Mouse (Mus musculus) hindbrain, embryonic 10.5 days (tissue): ENCODE data around the gene Klhl9. TPM values are rescaled to one million over a fixed set of nuclear protein-coding genes. Genes with fewer than 3 reads are reported as not detected.

Source experiments
- DNase-seq: peaks from one replicate; pipeline ENCODE4 v3.0.0-alpha.2; 2017; ENCODE audit warnings: low spot score
- H3K27ac ChIP-seq: fragments of 300-500 bp; sonication (generic); 2 replicates; pipeline ENCODE4 v1.5.1; 2016; ENCODE audit warnings: mild to moderate bottlenecking, moderate library complexity
- H3K27me3 ChIP-seq: fragments of 300-500 bp; sonication (generic); 2 replicates; pipeline ENCODE4 v1.6.1; 2016; ENCODE audit warnings: mild to moderate bottlenecking; ENCODE audit not compliant: poor library complexity, insufficient read depth, severe bottlenecking
- H3K36me3 ChIP-seq: fragments of 300-500 bp; sonication (generic); 2 replicates; pipeline ENCODE4 v1.6.1; 2016; ENCODE audit warnings: mild to moderate bottlenecking, moderate library complexity
- H3K4me1 ChIP-seq: fragments of 300-500 bp; sonication (generic); replicated peaks from 2 replicates; pipeline ENCODE4 v1.6.1; 2016; ENCODE audit warnings: mild to moderate bottlenecking
- H3K4me3 ChIP-seq: fragments of 300-500 bp; sonication (generic); 2 replicates; pipeline ENCODE4 v1.5.1; 2016; ENCODE audit warnings: mild to moderate bottlenecking, moderate library complexity
- H3K9me3 ChIP-seq: fragments of 300-500 bp; sonication (generic); 2 replicates; pipeline ENCODE4 v1.6.1; 2016; ENCODE audit warnings: mild to moderate bottlenecking, moderate library complexity
- WGBS: fragments of 180-500 bp; shearing (Covaris S2); methylation state at CpG from one replicate; pipeline ENCODE4 v1.1.7; 2016; 5-methylcytosine and 5-hydroxymethylcytosine counted together
- polyA plus RNA-seq: library from polyadenylated mRNA; unstranded; fragments of >200 nt; fragmentation: Nextera tagmentation; extraction: Ambion mirVana; gene quantifications from 2 replicates; pipeline ENCODE4 v1.2.1, GENCODE M21; 2016

Gene Klhl9
- polyA plus RNA-seq, 1 experiment from 2014 or later: 74.4 TPM

- no peaks in the 10 kb centered on the region for H3K27me3 ChIP-seq
- no peaks in the 10 kb centered on the region for H3K36me3 ChIP-seq
- DNase-seq: no peak
- WGBS: 87% methylated on average over 5 of the region's 5 CpGs
- H3K27ac ChIP-seq: no peak overlapping the region
- H3K9me3 ChIP-seq: no peaks in the 10 kb centered on the region
- H3K4me1 ChIP-seq: no peaks in the 10 kb centered on the region
- H3K4me3 ChIP-seq: no peak overlapping the region
Measured at GRCm38 (mm10) chr4:88698781-88699180, 23.5 kb downstream of the Klhl9 start.

DNA sequence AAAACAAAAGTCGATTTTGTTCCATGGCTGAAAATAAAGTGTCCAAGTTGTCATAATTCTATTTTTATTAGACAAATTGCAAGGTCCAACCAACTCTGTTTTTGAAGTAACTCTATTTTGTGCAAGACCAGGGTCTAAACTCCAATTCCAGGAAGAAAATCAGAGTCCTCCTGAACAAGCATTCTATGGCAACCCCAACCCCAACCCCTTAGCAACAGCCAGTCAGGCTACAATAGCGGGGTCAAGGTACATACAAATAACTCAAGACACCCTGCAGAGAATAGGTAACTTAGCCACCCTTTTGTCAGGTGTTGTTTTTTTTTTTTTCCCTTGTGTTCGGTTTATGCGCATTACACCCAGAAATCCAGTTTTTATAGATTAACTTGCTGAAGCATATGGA lies 24.5 kb downstream of the Klhl9 start:
- DNase-seq: no peak
- Histone ChIP-seq H3K4me1 (no peaks in the 10 kb centered on the region), H3K9me3 (no peaks in the 10 kb centered on the region), H3K36me3 (no peaks in the 10 kb centered on the region), H3K27ac (no peak overlapping the region), H3K27me3 (no peaks in the 10 kb centered on the region), H3K4me3 (no peak overlapping the region)
- WGBS: 80% methylated on average over 4 of the region's 4 CpGs

DNA sequence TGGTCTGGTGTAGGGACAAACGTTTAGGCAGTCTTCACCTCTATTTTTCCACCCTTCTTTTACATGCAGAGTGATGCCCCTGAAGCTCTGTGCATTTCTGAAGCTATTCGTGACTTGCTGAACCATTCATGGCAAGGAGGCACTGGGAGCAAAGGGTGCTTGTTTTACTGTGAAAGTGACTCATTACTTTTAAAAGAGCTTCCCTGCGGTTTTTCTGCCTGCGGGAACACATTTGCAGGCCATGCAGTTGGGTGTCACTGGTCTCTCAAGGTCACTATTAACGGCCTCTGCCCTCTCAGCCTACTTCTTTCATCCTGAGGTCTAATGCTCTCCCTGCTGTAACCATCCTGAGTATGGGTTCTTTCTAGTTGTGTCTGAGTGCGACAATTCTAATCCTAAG lies 25.2 kb downstream of the Klhl9 start:
- H3K36me3 ChIP-seq: no peaks in the 10 kb centered on the region
- no peak overlapping the region for H3K4me3 ChIP-seq
- no peaks in the 10 kb centered on the region for H3K27me3 ChIP-seq
- H3K27ac ChIP-seq: no peak overlapping the region
- whole genome bisulfite sequencing: 66% methylated on average over 6 of the region's 6 CpGs
- no peak for DNase-seq
- H3K4me1 ChIP-seq: no peaks in the 10 kb centered on the region
- no peaks in the 10 kb centered on the region for H3K9me3 ChIP-seq

GRCm38 (mm10) chr4:88696237-88696884 lies 25.9 kb downstream of the Klhl9 start:
- no peaks in the 10 kb centered on the region for H3K27me3 ChIP-seq
- H3K4me3 ChIP-seq: no peak overlapping the region
- 22% methylated on average over 3 of the region's 3 CpGs for WGBS
- H3K36me3 ChIP-seq: no peaks in the 10 kb centered on the region
- peak; percentile 75 for DNase-seq
- H3K27ac ChIP-seq: no peak overlapping the region
- H3K9me3 ChIP-seq: no peaks in the 10 kb centered on the region
- no peaks in the 10 kb centered on the region for H3K4me1 ChIP-seq

- Histone ChIP-seq H3K27ac (no peak overlapping the region), H3K4me1 (no peaks in the 10 kb centered on the region), H3K36me3 (no peaks in the 10 kb centered on the region), H3K4me3 (no peak overlapping the region), H3K27me3 (no peaks in the 10 kb centered on the region), H3K9me3 (no peaks in the 10 kb centered on the region)
- no peak for DNase-seq
- 86% methylated on average over 2 of the region's 2 CpGs for whole genome bisulfite sequencing
Measured at GRCm38 (mm10) chr4:88693392-88693791, 28.9 kb downstream of the Klhl9 start.

- Histone ChIP-seq H3K4me3 (no peak overlapping the region), H3K27ac (no peak overlapping the region)
- WGBS: 95% methylated on average over 1 of the region's 1 CpGs
Measured at GRCm38 (mm10) chr4:88692537-88692936, 29.7 kb downstream of the Klhl9 start.

GRCm38 (mm10) chr4:88691259-88691658 lies 31.0 kb downstream of the Klhl9 start, which contains the start of gene Ifnab:
Gene Ifnab, minus strand, starts transcription at chr4:88691359.
- Histone ChIP-seq H3K4me1 (no peaks in the 10 kb centered on the region), H3K36me3 (no peaks in the 10 kb centered on the region)
- 71% methylated on average over 2 of the region's 2 CpGs for WGBS

More at GRCm38 (mm10) chr4:88692537-88692936, 29.7 kb downstream of the Klhl9 start:
- Histone ChIP-seq H3K4me1 (no peaks in the 10 kb centered on the region), H3K27me3 (no peaks in the 10 kb centered on the region), H3K36me3 (no peaks in the 10 kb centered on the region), H3K9me3 (no peaks in the 10 kb centered on the region)
- DNase-seq: no peak

GRCm38 (mm10) chr4:88683812-88684211 lies 38.5 kb downstream of the Klhl9 start, which contains the start of gene Ifna2:
Gene Ifna2, minus strand, starts transcription at chr4:88683912.
- no peaks in the 10 kb centered on the region for H3K9me3 ChIP-seq
- 90% methylated on average over 1 of the region's 1 CpGs for WGBS
- no peaks in the 10 kb centered on the region for H3K4me1 ChIP-seq
- DNase-seq: no peak
- no peak within 1 kb of the TSS for H3K27ac ChIP-seq
- H3K27me3 ChIP-seq: no peaks in the 10 kb centered on the region
- H3K4me3 ChIP-seq: no peak within 1 kb of the TSS
- no peaks in the 10 kb centered on the region for H3K36me3 ChIP-seq

More at GRCm38 (mm10) chr4:88691259-88691658, 31.0 kb downstream of the Klhl9 start, which contains the start of gene Ifnab:
- no peaks in the 10 kb centered on the region for H3K27me3 ChIP-seq
- H3K9me3 ChIP-seq: no peaks in the 10 kb centered on the region
- no peak for DNase-seq
- H3K4me3 ChIP-seq: no peak within 1 kb of the TSS
- no peak within 1 kb of the TSS for H3K27ac ChIP-seq

GRCm38 (mm10) chr4:88681353-88681752 lies 40.9 kb downstream of the Klhl9 start:
- Histone ChIP-seq H3K27ac (no peak overlapping the region), H3K36me3 (no peaks in the 10 kb centered on the region), H3K9me3 (no peaks in the 10 kb centered on the region), H3K27me3 (no peaks in the 10 kb centered on the region), H3K4me3 (no peak overlapping the region), H3K4me1 (no peaks in the 10 kb centered on the region)
- WGBS: 87% methylated on average over 3 of the region's 3 CpGs
- no peak for DNase-seq

DNA sequence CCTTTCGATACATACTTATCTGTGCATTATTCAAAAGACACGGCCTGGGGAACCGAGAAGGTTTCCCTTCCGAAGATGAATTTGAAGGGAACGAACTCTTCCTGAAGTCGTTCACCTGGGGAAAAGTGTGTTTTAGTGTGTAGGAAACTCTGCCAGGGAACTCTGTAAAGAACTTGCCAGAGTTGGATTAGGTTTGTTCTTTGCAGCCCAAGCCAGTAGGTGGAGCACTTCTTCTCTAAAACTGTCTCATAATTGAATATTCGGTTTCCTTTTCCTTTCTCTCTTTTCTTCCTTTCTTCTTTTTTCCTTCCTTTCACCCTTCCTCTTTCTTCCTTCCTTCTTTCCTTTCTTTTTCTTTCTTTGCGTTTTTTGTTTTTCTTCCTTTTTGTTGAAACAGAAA lies 41.9 kb downstream of the Klhl9 start:
- no peaks in the 10 kb centered on the region for H3K27me3 ChIP-seq
- H3K9me3 ChIP-seq: no peaks in the 10 kb centered on the region
- 56% methylated on average over 8 of the region's 8 CpGs for WGBS
- H3K4me1 ChIP-seq: no peaks in the 10 kb centered on the region
- H3K36me3 ChIP-seq: no peaks in the 10 kb centered on the region
- no peak overlapping the region for H3K27ac ChIP-seq
- H3K4me3 ChIP-seq: no peak overlapping the region
- no peak for DNase-seq

DNA sequence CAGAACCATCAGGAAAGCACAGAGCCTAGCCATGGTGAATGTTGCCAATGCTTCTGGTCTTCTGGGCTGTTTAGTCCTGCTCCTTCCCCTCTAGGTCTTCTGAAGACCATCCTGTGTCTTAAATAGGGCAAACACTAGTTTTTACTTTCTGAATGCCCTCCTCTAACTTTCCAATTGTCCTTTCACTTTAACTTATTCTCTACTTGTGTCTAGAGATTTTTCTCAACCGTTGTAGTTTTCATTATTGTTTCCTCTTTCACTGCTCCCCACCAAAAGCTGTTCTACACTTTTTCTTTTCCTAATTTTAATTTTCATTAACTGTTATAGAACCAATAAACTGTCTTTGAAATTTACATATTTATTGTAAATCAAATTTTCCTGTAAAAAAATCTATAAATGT lies 45.4 kb downstream of the Klhl9 start, which contains the start of gene Ifna16:
Ifna16 (minus strand) TSS at position 101 of the 400 bp plus-strand sequence.
- Histone ChIP-seq H3K27me3 (no peaks in the 10 kb centered on the region), H3K9me3 (no peaks in the 10 kb centered on the region), H3K27ac (no peak within 1 kb of the TSS), H3K4me3 (no peak within 1 kb of the TSS), H3K36me3 (no peaks in the 10 kb centered on the region), H3K4me1 (no peaks in the 10 kb centered on the region)
- WGBS: 79% methylated on average over 1 of the region's 1 CpGs
- DNase-seq: no peak
